Mouse (Mus musculus) mouse trophoblast stem cell (cell line): ENCODE data around the gene Keg1.
"Not testable (repeated sequence)": the region's sequence is repeated elsewhere in the genome, so short reads cannot be mapped to it uniquely, and the experiment has no call there.

Experiments
- in situ Hi-C, 2 experiments: fragments of 300-500 bp; cut with MseI, MboI; formaldehyde crosslinking; loops; 2 replicates in 1 of 2; 3 replicates in 1 of 2; pipeline ENCODE4 v1.15.1; 2025

Gene Keg1

DNA sequence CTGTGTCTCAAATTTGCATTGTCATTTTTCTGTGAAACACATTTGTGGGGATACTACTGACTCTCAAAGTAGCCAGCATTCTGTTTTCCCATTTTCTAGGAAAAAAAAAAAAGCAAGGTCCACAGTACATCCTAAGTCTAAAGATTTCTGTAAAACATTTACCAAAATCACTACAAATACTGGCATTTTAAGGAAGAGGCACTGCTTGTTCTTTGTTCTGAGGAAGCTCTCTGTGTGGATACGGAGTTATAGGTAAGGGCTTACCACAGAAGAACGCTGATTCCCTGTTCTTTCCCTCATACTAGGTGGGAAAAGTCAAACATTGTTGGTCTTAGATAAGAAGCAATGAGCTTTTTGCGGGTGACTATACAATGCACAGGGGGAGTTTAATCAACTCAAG is at the start of gene Keg1:
Gene Keg1, plus strand, starts transcription at position 197 of the 400 bp plus-strand sequence.
- in situ Hi-C loops: no loop called here

DNA sequence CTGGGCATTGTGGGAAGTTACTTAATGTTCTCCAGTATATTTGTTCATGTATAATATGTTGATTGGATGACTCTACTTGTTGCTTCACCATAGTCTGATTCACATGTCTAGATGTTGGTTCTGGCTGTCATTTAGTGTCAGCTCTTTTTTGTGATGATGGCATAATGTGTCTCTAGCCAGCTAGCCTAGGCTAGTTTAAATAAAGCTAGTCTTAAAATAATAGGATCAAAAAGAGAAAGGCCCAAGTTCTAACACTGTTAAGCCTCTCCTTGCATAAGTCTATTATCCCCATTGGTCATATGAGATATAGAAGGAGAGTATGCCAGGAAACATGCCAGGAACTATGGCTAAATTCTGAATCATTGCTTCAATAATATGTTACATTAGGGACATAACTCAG is 46.1 kb upstream of the Keg1 start:
- in situ Hi-C loops: no loop called here

DNA sequence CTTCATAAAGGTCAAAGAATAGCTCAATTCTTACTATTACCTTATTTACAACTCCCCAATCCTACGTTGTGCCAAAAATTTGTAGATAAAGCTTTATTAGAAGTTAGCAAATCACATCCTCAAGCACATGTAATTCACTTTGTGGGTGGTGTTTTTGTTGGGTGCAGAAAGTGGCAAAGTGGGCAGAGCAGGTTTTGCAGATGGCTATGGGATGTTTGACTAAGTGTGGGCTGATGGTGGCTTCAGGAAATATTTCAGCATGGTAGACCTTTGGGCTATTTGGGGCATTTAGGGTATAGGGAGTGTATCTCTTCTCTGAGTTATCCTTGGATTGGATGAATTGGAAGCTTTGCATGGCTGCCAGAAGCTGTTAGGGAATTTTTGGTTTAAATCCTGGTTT is 29.4 kb upstream of the Keg1 start:
- in situ Hi-C loops: no loop called here

GRCm38 (mm10) chr19:12668601-12669000 is 27.0 kb upstream of the Keg1 start:
- in situ Hi-C loops: not testable (repeated sequence)

DNA sequence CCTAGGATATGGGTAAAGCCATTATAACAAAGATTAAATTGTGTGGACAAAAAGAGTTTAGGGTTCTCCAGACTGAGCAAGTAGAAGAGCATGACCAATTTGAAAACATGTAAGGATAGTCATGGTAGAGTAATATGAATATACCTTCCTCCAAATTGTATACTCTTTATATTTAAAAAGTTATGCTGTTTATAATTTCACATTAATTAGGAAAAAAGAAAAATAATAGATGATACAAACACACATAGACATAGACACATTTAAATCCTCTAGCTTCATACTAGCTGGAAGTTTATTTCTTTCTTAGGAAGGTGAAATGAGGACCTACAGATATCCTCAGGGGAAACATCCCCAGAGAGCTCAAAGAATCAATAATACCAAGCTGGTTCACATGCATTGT is 25.4 kb upstream of the Keg1 start, which contains the start of gene Olfr1442:
Gene Olfr1442, plus strand, starts transcription at position 301 of the 400 bp plus-strand sequence.
- in situ Hi-C loops: no loop called here

DNA sequence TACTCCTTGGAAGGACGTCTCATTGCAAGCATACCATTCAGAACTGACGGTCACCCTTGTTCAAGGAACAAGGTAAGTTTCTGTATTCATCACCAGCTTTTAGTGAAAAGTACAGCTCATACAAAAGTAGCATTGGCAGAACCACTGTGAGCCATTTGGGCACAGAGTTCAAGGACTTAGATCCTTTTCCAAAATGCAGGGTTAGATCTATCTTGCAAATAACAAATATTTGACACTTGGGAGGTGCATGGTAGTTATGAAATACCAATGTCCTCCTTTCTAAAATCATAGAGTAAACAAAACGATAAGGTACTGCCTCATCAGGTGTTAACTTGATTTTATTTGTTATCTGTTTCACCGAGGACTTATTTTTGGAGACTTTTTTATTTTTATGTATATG is 24.5 kb upstream of the Keg1 start:
- in situ Hi-C loops: no loop called here

DNA sequence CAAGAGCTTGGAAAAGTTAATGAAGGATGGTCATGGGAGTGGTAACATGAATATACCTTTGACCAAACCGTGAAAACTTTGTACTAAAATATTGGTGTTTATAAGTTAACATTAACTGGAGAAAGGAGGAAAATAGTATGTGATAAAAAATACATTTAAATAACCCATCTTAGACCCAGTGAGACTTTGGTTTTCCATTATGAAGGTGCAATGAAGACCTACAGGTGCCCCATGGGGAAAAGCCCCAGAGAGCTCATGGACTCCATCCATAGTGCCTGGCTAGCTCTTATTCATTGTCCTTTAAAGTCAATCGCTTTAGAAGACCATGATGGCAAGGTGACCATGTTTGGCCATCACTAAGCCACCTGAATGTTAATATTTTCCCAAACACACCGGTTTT is 17.8 kb upstream of the Keg1 start, which contains the start of gene Olfr1443:
Gene Olfr1443, plus strand, starts transcription at position 301 of the 400 bp plus-strand sequence.
- in situ Hi-C loops: no loop called here

- in situ Hi-C loops: no loop called here
These were observed 10.9 kb upstream of the Keg1 start for GRCm38 (mm10) chr19:12684638-12685037.

DNA sequence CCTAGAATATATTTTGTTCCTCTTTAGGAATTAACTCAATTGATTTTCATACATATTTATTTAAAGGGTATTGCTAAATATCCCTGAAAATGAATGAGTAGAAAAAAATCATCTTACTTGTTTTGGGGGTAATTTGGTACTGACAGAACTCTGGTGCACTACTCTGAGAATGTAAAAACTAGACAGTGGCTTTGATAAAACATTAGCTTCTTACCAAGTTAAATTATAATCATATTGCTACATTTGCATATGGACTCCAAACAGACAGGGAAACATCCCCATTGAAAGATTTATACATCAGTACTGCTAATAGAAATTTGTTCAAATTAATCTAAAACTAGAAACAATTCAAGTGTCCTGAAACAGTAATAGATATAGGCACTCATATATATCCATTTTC is 10.4 kb upstream of the Keg1 start:
- in situ Hi-C loops: no loop called here

- in situ Hi-C loops: no loop called here
These were observed 635 bp downstream of the Keg1 start for GRCm38 (mm10) chr19:12696221-12696620.

GRCm38 (mm10) chr19:12708458-12708857 is 12.9 kb downstream of the Keg1 start:
- in situ Hi-C loops: no loop called here

GRCm38 (mm10) chr19:12708986-12709385 is 13.4 kb downstream of the Keg1 start:
- in situ Hi-C loops: no loop called here

DNA sequence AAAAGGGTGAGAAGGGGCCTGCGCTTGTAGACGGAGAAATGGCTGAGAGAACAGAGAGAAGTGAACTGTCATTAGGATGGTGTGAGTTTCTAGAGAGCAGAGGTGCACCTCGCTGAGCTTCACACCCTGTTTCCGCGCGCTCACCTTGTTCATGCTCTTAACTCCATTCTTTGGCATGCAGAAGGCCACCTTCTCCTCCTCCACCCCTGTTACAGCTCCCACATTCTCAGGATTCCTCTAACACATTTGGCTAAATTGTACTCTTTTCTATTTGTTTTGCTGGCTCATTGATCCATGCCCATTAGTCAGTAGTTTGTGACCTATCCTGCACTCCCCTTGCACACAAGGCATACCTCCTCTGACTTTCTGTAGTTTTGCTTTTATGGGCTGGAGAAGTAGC is 23.6 kb downstream of the Keg1 start:
- in situ Hi-C loops: no loop called here

DNA sequence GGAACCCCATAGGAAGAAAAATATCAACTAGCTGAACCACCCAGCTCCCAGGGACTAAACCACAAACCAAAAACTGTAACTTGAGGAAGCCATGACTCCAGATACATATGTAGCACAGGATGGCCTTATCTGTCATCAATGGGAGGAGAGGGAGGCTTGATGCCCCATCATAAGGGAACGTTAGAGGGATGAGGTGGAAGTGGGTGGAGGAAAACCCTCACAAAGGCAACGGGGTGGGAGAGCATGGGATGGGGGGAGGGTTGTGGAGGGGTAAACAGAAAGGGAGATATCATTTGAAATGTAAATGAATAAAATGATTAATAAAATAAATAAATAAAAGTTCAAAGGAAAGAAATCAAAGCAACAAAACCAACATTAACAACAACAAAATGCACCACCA is 24.9 kb downstream of the Keg1 start:
- in situ Hi-C loops: no loop called here

DNA sequence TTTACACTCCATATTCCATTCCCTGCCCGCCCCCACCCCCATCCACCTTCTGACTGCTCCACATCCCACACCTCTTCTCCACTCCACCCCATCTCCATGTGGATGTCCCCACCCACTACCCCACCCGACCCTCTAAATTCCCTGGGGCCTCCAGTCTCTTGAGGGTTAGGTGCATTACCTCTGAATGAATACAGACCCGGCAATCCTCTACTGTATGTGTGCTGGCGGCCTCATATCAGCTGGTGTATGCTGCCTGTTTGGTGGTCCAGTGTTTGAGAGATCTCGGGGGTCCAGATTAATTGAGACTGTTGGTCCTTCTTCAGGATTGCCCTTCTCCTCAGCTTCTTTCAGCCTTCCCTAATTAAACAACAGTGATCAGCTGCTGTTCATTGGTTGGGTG is 25.3 kb downstream of the Keg1 start:
- in situ Hi-C loops: not testable (repeated sequence)

- in situ Hi-C loops: not testable (repeated sequence)
These were observed 26.0 kb downstream of the Keg1 start for GRCm38 (mm10) chr19:12721596-12721995.

DNA sequence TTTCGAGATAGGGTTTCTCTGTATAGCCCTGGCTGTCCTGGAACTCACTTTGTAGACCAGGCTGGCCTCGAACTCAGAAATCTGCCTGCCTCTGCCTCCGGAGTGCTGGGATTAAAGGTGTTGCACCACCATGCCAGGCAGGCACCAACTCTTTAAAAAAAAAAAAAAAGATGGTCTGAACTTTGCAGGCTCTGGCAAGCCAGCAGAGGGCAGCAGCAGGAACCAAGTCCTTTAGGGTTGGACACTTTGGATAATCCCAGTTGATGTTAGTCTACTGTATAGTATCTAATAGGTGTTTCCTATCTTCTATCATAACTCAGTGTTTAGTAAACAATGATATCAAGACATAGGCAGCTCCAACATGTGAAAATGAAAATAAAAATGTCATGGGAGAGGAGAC is 26.7 kb downstream of the Keg1 start:
- in situ Hi-C loops: no loop called here

GRCm38 (mm10) chr19:12725851-12726250 is 30.3 kb downstream of the Keg1 start:
- in situ Hi-C loops: no loop called here

DNA sequence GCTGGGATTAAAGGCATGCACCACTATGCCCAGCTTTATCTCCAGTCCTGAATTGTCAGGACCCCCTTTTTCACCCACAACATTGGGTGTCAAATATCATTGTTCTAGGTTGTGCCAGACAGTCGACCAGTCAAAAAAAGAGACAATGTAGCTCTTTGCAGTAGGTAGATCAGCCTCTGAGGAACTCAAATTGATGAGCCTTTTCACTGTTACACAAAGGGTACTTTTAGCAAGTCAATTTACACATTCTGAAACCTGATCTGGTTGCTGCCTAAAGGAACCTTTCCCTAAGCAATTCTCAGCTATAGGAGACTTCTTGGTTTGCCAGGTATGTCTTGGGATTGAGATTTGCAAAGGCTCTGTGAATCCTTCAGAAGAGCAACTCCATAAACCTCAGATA is 35.5 kb downstream of the Keg1 start:
- in situ Hi-C loops: no loop called here

- in situ Hi-C loops: no loop called here
These were observed 36.4 kb downstream of the Keg1 start for GRCm38 (mm10) chr19:12731950-12732349.

GRCm38 (mm10) chr19:12756286-12756685 is 60.7 kb downstream of the Keg1 start:
- in situ Hi-C loops: no loop called here

- in situ Hi-C loops: no loop called here
These were observed 63.4 kb downstream of the Keg1 start for GRCm38 (mm10) chr19:12758936-12759478.

- in situ Hi-C loops: no loop called here
These were observed 64.1 kb downstream of the Keg1 start for GRCm38 (mm10) chr19:12759656-12760055.
